Mouse (Mus musculus) large intestine, adult 2 months (tissue): ENCODE data around the gene Trpv5. TPM values are rescaled to one million over a fixed set of nuclear protein-coding genes. Genes with fewer than 3 reads are reported as not detected.

ENCODE experiments used
- DNase-seq: peaks from one replicate; pipeline ENCODE4 v3.0.0-alpha.2; 2012; ENCODE audit warnings: low read depth, low spot score
- WGBS: fragments of 180-500 bp; shearing (Covaris S2); methylation state at CpG from one replicate; pipeline ENCODE4 v1.1.7; 2018; 5-methylcytosine and 5-hydroxymethylcytosine counted together
- polyA plus RNA-seq: library from polyadenylated mRNA; depleted of rRNA; stranded (reverse); fragments of >200 nt; gene quantifications from 2 replicates; pipeline ENCODE4 v1.2.3, GENCODE M21; 2012

Trpv5 gene
- polyA plus RNA-seq, 1 experiment, result not detected

DNA sequence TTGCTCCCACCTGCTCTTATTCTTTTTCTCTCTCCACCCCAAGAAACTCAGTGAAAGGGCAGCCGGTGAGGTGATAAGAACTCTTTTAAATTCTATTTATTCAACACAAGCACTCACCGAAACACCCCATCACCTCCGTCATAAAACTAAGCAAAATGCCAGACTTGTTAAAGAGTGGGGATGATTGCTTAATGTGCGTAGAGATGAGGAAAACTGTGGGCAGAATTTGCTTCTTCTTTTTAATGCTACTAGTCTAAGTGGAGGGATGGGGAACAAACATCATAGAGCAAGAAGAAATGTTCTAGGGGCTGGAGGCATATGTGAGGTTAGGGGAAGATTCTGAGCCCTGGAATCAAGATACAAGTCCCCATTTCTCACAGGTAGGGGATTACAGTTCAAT lies 37.8 kb downstream of the Trpv5 start:
- no peak for DNase-seq
- WGBS, result 32% methylated on average over 4 of the region's 4 CpGs

GRCm38 (mm10) chr6:41641173-41641866 lies 39.2 kb downstream of the Trpv5 start:
- no peak for DNase-seq
- 54% methylated on average over 6 of the region's 6 CpGs for WGBS

DNA sequence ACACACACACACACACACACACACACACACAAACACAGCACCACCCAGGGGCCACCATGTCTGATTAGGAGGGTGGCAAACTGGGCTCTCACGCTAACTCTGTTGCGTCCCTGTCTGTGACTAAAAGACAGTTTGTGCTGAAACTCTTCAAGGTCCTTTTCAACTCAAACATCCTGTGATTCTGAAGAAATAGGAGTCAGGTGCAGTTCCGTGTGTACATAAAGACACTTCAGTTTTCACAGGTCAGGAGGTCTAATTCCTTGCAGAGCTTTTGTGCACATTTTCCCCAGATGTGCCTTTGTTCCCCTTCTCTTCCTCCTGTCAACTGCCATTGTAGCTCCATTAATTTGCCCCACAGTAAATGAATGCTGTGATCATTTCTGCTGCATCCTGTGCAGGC lies 40.1 kb downstream of the Trpv5 start:
- WGBS, result 73% methylated on average over 3 of the region's 3 CpGs
- DNase-seq, result no peak

DNA sequence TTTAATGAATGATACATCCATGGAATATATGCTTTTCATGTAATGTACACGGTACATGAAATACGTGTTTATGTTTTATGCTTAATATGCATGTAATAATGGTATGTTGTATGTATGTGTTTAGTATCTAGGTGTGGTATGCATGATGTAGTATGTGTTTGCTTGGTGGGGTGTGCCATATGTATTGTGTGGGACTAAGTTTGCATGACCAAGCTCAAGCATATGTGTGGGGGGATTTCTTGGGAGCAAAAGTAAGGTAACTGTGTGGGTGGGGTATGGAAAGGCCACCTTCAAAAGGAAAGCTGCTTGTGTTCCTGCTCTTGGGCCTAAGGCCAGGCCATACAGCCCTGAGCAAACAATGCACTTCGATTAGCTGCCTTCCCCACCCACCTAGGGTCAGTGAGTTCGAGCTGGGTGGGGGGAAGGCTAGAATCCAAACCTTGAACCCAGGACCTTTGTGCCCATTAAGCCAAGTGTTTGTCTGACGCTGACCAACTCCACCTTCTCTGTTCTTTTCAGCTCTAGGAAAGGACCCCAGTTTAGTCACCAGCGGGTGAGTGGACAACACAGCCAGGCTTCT lies 42.6 kb downstream of the Trpv5 start:
- DNase-seq, result no peak

DNA sequence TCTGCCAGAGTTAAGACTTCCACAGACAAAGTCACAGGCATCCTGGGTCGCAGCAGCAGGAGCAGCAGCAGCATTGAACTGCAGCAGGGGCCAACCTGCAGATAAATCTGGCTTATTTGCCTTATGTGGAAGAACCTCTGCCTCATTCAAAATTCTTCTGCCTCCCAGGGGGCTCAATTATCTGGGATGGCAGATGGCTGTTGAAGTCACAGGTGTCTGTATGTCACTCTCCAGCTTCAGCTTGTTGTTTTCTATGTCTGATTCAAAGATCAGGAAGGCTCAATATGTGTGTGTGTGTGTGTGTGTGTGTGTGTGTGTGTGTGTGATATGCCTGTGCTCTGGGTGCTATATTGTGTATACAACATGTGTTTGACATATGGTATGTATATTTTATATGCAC lies 43.2 kb downstream of the Trpv5 start:
- WGBS, result 63% methylated on average over 1 of the region's 1 CpGs
- no peak for DNase-seq

More for the DNA sequence above, 42.6 kb downstream of the Trpv5 start:
- 57% methylated on average over 6 of the region's 6 CpGs for WGBS

- WGBS, result 16% methylated on average over 5 of the region's 5 CpGs
These were observed 44.4 kb downstream of the Trpv5 start, which contains the start of gene Trpv6 for GRCm38 (mm10) chr6:41636178-41636577. Gene Trpv6, minus strand, starts transcription at chr6:41636405.

DNA sequence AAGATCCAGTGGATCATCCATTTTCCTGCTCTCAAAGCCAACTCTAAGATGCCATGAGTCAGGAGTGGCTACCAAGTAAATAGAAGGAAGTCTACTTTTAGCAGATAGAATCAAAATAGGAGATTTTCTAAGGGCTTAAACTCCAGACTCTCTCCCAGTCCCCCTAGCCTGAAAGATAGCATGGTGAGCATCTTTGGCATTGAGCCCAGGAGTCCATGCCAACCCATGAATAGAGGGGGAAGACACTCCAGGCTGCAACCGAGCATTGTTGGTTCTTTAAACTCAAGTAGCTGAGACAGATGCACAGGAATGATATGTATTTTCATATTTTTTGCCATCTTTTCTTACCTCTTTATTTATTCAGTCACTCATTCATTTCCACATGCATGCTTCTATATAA lies 45.4 kb downstream of the Trpv5 start:
- no peak for DNase-seq
- 45% methylated on average over 1 of the region's 1 CpGs for WGBS

More at GRCm38 (mm10) chr6:41636178-41636577, 44.4 kb downstream of the Trpv5 start, which contains the start of gene Trpv6:
- no peak for DNase-seq

DNA sequence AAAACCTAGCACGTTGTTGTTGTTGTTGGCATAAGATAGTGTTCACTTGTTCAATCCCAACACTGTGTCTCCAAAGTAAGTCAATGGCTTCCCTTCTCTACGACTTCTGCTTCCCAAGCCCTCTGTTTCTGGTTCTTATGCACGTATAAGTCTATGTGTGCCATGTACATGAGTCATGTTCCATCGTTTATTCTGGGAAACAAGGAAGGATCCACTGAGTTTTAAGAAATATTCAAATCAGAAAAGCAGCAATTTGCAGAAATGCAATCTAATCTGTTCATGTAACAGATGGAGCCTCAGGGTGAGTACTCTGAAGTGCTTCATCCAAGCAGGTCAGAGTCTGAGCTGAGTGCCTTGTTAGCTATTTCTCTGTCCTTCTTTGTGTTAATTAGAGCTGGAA lies 49.0 kb downstream of the Trpv5 start:
- WGBS, result 75% methylated on average over 4 of the region's 4 CpGs
- no peak for DNase-seq

DNA sequence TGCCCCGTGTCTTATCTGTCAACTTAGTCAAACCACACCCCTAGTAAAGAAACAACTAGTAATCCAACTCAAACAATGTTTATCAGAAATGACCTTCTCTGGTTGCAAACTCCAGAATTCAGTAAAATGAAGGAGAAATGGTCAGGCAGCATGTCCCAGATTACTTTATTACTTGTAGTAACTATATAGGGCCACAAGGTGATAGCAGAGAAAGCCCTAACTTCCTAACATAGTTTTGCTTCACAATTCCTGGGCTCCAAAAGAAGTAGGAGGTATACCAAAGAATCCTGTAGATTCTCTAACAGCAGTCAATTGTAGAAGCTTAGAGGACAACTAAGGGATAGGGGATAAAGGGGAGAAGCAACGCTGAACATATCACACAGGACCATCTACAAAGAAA lies 49.8 kb downstream of the Trpv5 start:
- WGBS, result 42% methylated on average over 2 of the region's 2 CpGs
- DNase-seq, result no peak

- 60% methylated on average over 1 of the region's 1 CpGs for WGBS
- no peak for DNase-seq
These were observed 52.4 kb downstream of the Trpv5 start for GRCm38 (mm10) chr6:41628180-41628579.

DNA sequence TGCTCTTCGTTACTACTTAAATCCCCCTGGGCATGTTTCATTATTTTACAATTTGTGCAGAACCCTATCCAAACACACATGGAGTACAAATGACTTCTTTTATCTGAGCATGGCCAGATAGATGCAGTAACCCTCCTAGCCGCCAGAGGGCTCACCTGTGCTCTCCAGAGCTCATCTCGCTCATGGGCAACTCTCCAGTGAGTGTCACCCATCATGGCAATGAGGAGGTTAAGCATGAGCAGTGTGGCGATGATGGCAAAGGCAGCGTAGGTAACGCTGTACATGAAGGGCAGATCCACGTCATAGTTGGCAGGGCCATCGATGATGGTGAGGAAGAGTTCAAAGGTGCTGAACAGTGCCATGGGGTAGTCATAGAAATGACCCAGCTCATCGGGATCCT lies 57.9 kb downstream of the Trpv5 start:
- WGBS, result 69% methylated on average over 9 of the region's 9 CpGs
- DNase-seq, result no peak

GRCm38 (mm10) chr6:41621241-41621990 lies 59.2 kb downstream of the Trpv5 start:
- 83% methylated on average over 12 of the region's 12 CpGs for WGBS
- no peak for DNase-seq

GRCm38 (mm10) chr6:41620173-41620798 lies 60.3 kb downstream of the Trpv5 start:
- no peak for DNase-seq
- WGBS, result 52% methylated on average over 9 of the region's 9 CpGs

DNA sequence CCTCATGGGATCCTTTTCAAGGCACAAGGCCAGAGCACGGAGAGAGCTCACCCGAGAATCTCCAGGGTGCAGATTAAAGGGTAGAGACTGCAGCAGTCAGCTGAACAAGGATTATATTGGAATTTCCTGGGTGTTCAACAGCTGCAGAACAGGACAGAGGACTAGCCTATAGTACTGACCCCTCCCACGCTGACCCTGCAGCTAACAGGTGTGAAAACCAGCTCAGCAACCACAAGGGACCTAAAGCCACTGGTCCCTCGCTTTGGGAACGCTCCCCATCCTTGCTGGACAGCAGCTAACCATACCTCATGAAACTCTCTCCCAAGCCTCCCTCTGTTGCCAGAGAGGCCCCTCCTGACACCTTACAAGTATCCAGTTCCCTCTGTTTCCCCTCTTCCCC lies 72.9 kb downstream of the Trpv5 start:
- DNase-seq, result no peak
- WGBS, result 67% methylated on average over 5 of the region's 5 CpGs

DNA sequence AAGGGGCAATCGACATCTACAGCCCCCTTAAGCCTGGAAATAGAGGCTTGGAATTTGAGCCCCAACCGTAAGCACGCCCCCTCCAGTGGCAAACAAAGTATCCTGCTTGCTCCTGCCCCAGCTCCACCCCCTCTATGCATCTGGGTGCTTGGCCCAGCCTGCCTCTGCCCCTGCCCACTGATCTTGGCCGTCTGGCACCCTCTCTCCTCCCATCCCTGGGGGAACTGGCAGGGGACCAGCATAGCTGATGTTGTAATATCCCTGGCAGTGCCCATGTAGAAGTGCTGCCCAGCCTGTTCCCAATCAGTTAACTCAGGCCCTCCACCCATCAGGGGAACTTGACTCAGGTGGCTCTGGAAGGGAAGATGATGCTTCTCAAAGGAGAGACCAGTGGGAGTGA lies 74.4 kb downstream of the Trpv5 start:
- 9% methylated on average over 4 of the region's 4 CpGs for WGBS
- no peak for DNase-seq

GRCm38 (mm10) chr6:41605794-41606104 lies 74.8 kb downstream of the Trpv5 start:
- 7% methylated on average over 7 of the region's 7 CpGs for WGBS
- DNase-seq, result no peak

- WGBS, result under 1% methylated on average over 67 of the region's 68 CpGs
- DNase-seq, result no peak
These were observed 75.3 kb downstream of the Trpv5 start, which contains the start of gene Ephb6 for GRCm38 (mm10) chr6:41605061-41605793. Gene Ephb6, plus strand, starts transcription at chr6:41605482.

GRCm38 (mm10) chr6:41604401-41605050 lies 76.0 kb downstream of the Trpv5 start:
- WGBS, result under 1% methylated on average over 23 of the region's 23 CpGs
- no peak for DNase-seq
